Mouse (Mus musculus): ENCODE measurements around the gene Scd2.

DNA sequence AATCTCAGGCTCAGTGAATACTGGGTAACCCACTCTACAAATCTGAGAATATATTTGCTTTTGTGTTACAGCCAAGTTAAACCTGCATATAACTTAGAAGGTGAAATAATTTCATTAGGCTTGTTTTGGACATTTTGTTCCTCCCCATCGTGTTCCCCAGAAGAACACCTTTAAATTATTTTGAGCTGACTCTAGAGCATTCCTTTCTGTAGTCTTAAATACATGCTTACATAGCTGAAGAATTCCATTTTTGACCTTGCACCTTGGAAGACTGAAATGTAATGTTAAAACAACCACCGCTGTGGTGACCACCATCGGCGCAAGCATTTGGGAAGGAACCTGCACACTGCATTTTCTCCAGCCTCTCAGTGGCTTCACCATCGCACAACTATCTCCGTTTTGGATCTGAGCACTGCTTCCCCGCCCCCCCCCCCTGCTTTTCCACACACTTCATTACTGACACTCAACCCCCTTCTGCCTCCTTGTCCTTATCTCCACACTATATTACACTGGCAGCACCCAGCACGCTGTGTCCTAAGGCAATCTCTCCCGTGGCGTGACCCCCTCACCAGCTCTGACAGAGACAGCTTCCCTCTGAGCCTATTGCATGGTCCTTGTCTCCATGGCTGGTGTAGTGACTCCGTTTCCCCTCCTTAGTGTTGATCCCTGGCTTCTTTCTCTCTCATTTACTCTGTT, 5.9 kb upstream of the Scd2 start:
- TF ChIP-seq CTCF (IDR thresholded peaks at IDR 0.05; ENCODE audit: extremely low read depth, insufficient read depth, low read length), result no peak
- no peak for TF ChIP-seq POLR2A (IDR thresholded peaks at IDR 0.05; ENCODE audit: extremely low read depth, insufficient read depth, low read length)
